Mouse (Mus musculus) large intestine, adult 2 months (tissue): Measurements from ENCODE around the gene Prim2. TPM values are rescaled to one million over a fixed set of nuclear protein-coding genes. Genes with fewer than 3 reads are reported as not detected.

Experiments
- DNase-seq: peaks from one replicate; pipeline ENCODE4 v3.0.0-alpha.2; 2012; ENCODE audit warnings: low read depth, low spot score
- WGBS: fragments of 180-500 bp; shearing (Covaris S2); methylation state at CpG from one replicate; pipeline ENCODE4 v1.1.7; 2018; 5-methylcytosine and 5-hydroxymethylcytosine counted together
- polyA plus RNA-seq: library from polyadenylated mRNA; depleted of rRNA; stranded (reverse); fragments of >200 nt; gene quantifications from 2 replicates; pipeline ENCODE4 v1.2.3, GENCODE M21; 2012

The Prim2 gene
- polyA plus RNA-seq, 1 experiment: 7.4 TPM

DNA sequence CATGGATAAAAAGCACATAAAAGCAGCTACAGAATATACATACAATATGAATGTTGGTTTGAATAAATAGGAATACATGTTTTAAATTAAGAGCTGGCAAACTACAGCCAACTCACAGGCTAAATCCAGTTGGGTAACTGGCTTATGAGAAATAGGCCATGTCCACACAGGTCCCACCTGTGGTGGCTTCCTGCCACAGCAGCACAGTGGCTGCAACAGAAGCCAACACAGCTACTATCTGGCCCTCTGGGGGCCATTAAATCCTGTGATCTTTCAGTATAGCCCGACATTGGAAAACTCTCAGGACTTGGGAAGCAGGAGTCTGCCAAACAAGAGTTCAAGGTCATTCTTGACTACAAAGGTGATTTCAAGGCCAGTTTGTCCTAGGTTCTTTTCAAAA lies 167.3 kb downstream of the Prim2 start:
- 31% methylated on average over 1 of the region's 1 CpGs for WGBS
- no peak for DNase-seq

DNA sequence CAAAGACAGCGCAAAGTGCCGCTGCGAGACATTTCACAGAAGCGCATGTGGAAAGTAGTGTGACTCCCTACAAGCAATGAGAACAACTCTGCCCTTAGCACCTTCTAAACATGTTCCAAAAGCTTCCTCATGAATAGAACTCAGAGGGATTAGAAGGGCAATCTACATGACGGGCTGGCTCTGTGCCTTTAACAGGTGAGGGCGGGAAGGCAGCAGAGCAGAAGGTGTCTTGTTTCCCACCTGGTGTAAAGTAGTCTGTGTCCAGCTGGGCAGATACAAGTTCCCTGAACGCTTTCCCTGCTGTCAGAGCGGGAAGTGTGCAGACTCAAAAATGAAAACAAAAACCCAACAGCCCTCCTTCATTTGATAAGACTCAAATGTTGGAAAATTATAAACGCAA lies 169.5 kb downstream of the Prim2 start:
- 79% methylated on average over 9 of the region's 9 CpGs for WGBS
- DNase-seq: no peak

DNA sequence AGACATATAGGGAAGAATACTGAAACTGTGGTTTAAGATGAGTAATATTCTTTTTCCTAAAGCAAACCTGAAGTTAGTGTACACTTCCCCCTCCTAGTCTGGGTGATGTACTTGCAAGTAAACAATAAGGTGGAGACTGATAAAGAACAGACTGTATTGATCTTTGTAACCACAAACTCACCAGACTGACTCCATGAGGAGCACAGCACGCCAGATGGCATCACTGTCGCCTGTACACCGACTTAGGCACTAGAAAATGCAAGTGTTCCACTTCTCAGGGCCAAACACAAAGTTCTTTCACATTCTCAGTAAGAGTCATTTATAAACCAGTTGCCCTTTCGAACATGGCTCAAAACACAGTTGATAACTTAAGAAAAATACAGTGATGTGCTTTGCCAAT lies 170.0 kb downstream of the Prim2 start:
- WGBS: 79% methylated on average over 4 of the region's 4 CpGs
- DNase-seq: no peak

DNA sequence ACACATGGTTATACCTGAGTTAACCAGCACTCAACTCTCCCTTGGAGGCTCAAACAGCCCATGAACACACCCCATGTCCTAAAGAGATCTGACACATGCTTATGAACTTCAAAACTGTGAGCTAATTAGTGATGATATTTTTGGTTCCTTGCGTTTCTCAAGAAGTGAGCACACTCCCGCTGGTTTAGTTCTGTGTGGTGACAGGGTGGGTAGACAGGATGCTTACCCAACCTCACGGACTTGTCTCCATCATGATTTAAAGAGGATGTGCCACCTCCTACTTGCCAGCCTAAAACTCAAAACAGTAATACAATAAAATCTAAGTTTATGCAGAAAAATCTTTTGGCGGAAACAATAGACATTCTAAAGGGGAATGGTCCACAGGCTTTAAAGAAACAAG lies 173.5 kb downstream of the Prim2 start:
- DNase-seq: no peak
- 90% methylated on average over 4 of the region's 4 CpGs for WGBS

DNA sequence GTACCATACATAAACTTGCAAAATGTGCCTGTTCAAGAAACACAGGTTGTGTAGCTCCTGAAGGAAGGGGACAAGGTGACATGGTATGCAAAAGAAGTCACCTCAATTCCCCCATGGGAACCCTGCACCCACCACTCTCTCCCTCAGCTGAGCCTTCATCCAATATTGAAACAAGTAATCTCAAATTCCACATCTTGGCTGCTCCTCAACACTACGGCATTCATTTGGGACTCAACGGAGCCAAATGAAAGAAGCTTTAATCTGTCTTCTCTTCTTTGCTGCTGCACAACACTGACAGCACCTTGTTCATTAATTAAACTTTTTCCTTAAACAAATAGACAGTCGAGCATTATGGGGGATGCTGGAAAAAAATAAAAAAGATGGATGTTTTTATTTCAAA lies 174.0 kb downstream of the Prim2 start:
- WGBS: 70% methylated on average over 3 of the region's 3 CpGs

DNA sequence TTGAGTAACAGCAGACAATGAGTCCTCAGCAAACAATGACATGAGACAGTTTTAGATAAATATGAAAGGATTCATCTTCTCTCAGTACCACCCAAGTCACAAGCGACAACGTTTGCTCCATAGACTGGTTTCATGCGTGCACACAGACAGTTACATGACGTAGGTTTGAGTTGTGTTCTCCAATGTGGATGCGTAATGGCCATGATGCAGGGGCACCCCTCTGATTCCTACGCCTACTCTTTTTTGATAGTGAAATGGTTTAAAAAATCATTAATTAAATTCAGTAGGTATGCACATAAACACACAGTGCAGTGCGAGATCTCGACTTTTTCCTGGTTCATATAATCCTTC lies 174.4 kb downstream of the Prim2 start:
- no peak for DNase-seq
- 90% methylated on average over 8 of the region's 8 CpGs for whole genome bisulfite sequencing

More for the DNA sequence above, 174.0 kb downstream of the Prim2 start:
- DNase-seq: no peak

DNA sequence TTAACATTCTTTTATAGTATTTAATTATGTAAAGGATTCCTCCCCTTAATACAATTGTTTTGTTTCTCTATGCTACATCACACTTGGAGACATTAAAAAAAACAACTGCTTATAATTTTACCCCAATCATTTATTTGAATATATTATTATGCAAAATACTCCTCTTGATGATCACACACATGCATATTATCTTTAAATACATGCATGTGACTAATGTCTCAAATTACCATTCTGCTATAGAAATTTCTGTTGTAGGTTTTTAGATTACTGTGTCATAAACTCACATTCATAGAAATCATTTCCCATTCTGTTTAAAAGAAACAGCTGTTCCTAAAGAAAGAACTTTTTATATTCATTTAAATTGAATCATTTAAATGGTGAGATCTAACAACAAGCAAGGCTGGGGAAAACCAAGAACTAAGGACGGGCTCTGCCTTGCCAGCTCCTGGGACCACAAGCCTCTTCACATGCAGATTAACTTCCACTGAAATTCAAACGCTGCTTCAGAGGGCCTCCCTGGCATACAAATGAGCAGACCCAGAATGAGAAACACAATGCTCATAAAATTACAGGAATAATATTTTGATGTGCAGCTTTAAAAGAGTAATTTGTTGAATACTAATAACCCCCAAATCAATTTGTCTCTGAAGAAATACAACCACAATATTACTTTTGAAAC lies 174.9 kb downstream of the Prim2 start:
- DNase-seq: no peak
- 78% methylated on average over 2 of the region's 2 CpGs for WGBS

DNA sequence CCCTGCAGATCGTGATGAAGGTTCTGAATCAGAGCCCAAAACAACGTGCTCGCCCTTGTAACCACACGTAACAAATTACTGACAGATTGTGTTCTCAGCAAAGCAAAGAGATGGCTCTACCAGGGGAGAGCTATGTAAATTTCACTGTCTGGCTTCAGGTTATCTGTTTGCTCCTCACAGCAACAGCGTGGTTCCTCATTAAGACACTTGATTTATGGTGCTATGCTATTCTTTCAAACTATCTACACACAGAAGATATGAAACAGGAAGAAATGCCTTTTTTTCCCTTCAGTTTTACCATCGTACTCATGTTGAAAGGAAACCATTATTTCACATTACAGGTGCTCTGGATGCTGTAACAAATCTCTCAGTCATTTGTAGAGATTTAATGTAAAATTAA lies 179.4 kb downstream of the Prim2 start:
- DNase-seq: no peak
- WGBS: 54% methylated on average over 6 of the region's 6 CpGs

DNA sequence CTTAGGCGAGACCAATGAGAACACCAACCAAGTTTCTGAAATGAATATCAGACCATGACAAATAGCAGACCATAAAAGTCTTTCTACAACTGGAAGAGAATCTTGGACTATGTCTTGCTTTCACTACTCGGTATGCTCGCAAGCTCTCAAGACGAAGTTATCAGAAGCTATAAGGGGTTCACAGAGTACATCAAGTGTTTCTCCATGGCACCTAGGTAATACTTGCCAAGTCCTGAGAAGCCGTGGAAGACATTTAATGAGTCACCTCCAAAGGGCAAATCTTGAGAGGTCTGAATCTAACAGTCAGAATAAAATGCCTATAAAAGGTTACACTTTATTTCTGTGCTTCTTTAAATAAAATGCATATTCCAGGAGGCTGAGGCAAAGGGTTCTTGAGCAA lies 181.2 kb downstream of the Prim2 start:
- 93% methylated on average over 5 of the region's 5 CpGs for WGBS

DNA sequence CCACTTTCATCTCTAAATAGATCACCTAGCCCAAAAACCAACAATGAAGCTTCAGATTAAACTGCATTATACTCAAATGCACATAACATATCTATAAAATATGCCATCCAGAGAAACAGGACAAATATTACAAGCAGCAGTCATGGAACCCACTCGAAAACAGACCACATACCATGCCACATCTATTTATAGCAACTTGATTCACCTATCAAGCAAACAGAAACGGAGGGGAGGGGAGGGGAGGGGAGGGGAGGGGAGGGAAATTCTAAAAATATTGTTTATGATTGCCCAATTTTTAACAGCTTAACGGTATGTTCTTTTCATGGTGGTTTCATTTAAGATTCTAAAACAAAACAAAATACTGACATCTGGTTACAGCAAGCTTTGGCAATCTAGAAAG lies 185.8 kb downstream of the Prim2 start:
- WGBS: 47% methylated on average over 3 of the region's 3 CpGs
- DNase-seq: no peak

More for the DNA sequence above, 181.2 kb downstream of the Prim2 start:
- DNase-seq: no peak

DNA sequence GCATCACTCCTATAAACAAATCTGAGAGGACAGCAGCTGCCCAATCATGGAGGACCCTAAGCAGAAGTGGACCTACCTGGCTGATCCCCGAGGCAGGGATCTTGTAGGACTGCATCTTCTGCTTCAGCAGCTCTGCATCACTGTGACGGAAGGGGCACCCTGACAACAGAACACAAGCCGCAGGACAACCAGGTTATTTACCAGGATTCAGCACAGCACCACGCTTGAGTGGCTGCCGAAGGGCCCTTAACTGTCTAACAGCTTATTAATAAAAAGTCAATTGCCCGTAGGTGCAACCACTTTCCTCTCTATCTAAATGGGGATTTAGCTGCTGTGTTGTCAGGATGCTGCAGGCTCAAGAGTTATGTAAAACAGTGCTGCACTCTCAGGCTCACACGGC lies 189.2 kb downstream of the Prim2 start:
- WGBS: 93% methylated on average over 7 of the region's 7 CpGs
- no peak for DNase-seq

DNA sequence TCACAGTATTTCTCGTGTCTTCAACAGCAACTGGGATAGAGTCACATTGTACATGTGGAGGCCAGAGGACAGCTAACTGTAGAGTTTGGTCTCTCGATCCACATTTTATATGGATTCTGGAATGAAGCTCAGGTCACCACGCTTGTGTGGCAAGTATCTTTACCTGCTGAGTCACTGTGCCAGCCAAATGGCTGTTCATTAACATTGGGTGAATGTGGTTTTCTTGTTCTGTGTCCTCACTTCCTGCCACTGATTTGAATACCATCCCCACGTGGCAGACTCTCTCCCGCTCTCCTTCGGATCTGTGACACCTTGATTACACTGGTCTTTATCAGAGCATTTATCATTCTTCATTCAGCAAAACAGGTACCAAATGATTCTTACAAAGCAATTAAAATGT lies 198.5 kb downstream of the Prim2 start:
- WGBS: 84% methylated on average over 6 of the region's 6 CpGs
- DNase-seq: no peak

DNA sequence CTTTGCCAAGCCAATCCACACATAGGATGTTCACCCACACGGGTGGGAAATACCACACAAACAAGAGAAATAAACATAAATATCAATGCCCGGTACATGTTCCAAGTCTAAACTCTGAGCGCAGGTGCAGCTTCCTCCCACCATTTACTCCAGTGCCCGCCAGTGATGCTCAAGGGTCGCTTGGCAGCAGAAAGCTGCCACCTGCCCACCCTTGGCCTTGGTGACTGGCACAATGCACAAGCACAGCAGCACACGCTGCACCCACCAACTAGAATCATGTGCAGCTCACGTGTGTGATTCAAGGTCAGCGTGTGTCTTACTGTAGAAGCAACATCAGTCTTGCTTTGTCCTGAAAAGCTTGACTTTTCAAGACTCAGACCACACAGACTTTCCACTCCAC lies 199.4 kb downstream of the Prim2 start:
- DNase-seq: no peak
- 93% methylated on average over 8 of the region's 8 CpGs for WGBS

DNA sequence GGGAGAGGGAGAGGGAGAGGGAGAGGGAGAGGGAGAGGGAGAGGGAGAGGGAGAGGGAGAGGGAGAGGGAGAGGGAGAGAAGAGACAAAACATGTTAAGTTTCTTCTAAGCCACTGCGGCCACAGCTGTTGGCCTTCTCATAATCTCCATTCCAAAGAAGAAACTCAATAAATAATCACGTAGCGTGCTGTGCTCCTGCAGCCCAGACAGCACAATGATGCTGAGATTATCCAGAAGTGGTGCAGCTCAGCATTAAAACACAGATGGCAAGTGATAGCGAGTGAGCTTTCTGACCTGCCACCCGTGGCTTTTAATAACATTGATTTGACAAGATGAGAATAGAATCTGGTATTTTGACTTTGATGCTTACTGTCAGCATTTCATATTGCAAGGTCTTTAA lies 205.4 kb downstream of the Prim2 start:
- DNase-seq: no peak
- 76% methylated on average over 5 of the region's 5 CpGs for WGBS

DNA sequence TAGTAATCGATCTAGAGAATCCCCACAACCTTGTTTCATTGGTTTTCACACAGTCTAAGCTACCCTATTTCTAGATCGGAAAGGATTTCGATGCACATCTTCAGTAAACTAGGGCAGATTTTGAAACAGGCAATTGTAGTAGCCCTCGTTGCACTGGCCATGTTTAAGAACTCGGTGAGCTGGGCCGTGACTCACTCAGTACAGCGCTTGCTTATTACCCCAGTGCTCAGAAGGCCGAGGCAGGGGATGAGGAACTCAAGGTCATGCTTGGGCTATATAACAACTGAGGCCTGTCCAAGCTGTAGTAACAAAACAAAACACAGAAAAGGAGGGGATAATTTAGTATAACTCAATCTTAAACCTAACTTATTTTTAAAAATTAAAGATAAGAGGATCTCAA lies 208.9 kb downstream of the Prim2 start:
- no peak for DNase-seq
- 83% methylated on average over 8 of the region's 8 CpGs for WGBS

DNA sequence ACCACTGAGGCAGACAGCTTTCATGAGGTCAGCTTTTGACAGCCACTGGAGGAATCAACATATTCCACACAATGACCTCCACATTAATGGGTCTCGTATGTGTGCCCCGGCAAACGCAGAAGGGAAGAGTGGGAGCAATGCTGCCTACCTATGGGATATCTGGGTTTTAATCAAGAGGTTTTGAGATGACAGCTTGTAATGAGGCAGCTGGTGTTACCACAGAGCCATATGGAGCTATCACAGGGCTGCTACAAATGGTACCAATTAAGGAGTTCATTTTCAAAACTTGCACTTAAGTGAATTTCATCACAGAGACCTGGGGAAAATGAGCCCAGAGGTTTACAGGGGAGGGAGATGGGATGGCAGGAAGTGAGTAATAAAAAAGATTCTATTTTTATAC lies 209.3 kb downstream of the Prim2 start:
- WGBS: 98% methylated on average over 3 of the region's 3 CpGs
- no peak for DNase-seq

DNA sequence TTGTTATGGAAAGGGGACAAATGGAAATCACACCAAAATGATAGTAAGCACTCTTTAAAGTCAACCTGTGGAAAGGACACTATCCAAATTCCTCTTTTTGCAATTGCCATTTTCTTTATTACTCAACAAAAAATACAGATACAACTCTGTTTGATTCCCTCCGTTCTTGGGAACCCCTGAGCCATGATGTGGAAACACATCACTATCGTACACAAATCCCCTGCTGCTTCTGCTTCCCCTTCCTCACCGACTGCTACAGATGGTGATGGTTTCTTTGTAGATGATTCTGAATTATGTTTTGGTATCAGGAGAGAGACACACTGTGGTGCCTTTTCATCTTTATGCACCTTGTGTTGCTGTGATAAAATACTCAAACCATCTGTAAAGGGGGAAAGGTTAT lies 210.6 kb downstream of the Prim2 start:
- 89% methylated on average over 3 of the region's 3 CpGs for WGBS
- no peak for DNase-seq

DNA sequence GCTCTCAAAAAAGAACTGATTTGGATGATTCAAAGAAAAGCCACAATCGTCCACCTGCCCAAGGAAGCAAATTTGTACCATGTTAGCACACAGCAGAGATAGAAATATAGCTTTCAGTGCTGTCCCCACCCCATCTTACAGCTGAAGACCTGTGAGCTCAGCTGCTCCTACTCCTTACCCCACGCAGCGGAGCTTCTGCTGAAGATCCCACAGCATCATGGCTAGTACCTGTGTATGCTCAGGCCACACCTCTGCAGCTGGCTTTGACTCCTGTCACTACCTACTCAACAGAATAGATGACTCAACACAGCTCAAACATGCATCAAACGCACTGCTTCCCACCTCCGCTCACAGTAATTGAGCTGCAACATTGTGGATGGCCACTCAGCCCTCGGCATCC lies 215.3 kb downstream of the Prim2 start:
- 92% methylated on average over 6 of the region's 6 CpGs for WGBS
- DNase-seq: no peak

DNA sequence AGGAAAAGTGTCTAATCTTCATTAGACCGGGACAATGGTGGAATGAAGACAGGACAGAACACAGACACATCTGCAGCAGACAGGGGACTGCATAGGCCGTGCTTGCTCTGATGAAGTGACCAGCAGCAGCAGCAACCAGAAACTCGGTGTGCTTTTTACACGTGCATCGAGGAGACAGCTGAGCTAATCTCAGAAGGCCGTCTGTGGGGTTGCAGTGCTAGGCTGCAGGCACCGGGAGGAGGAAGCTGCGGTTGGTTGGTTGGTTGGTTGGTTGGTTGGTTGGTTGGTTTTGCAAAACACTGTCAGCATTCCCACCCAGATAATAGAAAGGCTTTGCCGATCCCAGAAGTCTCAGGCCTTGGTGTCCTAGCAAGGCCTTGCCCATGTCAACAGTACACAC lies 216.3 kb downstream of the Prim2 start:
- WGBS: 86% methylated on average over 9 of the region's 9 CpGs
- no peak for DNase-seq

DNA sequence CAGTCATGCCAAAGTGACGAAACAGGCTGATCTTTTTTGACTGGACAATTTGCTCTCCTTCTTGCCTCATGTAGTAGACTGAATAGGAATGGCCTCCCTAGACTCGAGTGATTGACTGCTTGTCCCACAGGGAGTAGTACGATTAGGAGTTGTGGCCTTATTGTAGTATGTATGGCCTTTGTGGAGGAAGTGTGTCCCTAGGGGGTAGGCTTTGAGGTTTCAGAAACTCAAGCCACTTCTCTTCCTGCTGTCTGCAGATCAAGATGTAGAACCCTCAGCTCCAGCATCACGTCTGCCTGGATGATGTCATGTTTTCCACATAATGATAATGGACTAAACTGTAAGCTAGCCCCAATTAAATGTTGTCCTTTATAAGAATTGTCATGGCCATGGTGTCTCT lies 222.4 kb downstream of the Prim2 start:
- DNase-seq: no peak
- WGBS: 72% methylated on average over 4 of the region's 4 CpGs

DNA sequence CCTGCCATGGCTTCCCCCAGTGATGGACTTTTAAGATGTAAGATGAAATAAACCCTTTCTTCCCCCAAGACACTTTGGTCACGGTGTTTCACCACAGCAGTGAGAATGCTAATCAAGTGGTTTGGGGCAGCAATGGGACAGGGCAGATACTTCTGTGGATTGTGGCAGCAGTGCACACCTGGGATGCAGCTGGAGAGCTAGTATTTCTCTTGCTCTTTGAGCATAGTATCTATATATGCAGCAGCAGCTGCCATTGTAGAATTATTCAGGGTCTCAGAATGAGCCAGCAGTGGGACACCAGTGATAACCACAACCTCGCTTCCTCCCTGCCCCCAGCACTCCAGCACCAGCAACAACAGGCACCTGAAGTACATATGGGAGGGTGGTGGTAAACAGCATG lies 233.4 kb downstream of the Prim2 start:
- no peak for DNase-seq
- WGBS: 85% methylated on average over 2 of the region's 2 CpGs
